Mouse (Mus musculus): Measurements from ENCODE around the gene Zfp821. TPM values are rescaled to one million over a fixed set of nuclear protein-coding genes. Genes with fewer than 3 reads are reported as not detected.

The Zfp821 gene
- total and polyA plus RNA-seq, 3 experiments = 3.4 to 5.2 (median 5.1) TPM

- H3K79me2 ChIP-seq (replicated peaks; ENCODE audit: control insufficient read depth, extremely low read depth, insufficient read depth, poor library complexity, severe bottlenecking) = peaks cover 32% of the 10 kb centered on the region
- no peaks in the 10 kb centered on the region for H3K9me3 ChIP-seq (replicated peaks; ENCODE audit: low read length)
- H3K4me3 ChIP-seq (replicated peaks in 1 of 3; ENCODE audit: low read depth in 2 of 3, low read length in 2 of 3, poor library complexity in 1 of 3) = no peak overlapping the region
- no peak overlapping the region for H3K4me2 ChIP-seq (ENCODE audit: insufficient read depth, low read depth, poor library complexity, severe bottlenecking)
- no peaks in the 10 kb centered on the region for H3K27me3 ChIP-seq (replicated peaks)
- no peak for TF ChIP-seq E2F4 (IDR thresholded peaks at IDR 0.05; ENCODE audit: insufficient replicate concordance, low read depth, low read length)
- no peak for TF ChIP-seq ZNF384 (IDR thresholded peaks at IDR 0.05; ENCODE audit: low read depth, low read length)
- no peak for TF ChIP-seq RAD21 (IDR thresholded peaks at IDR 0.05; ENCODE audit: low read depth, low read length)
- TF ChIP-seq SIN3A (IDR thresholded peaks at IDR 0.05; ENCODE audit: low read length) = no peak
- no peak for TF ChIP-seq ZC3H11A (IDR thresholded peaks at IDR 0.05; ENCODE audit: low read depth, low read length)
- TF ChIP-seq MAFK (IDR thresholded peaks at IDR 0.05; ENCODE audit: insufficient replicate concordance, low read length) = no peak
- TF ChIP-seq RCOR1 (conservative IDR thresholded peaks at IDR 0.05; ENCODE audit: low read depth, low read length) = no peak
- TF ChIP-seq UBTF (IDR thresholded peaks at IDR 0.05; ENCODE audit: low read depth, low read length) = no peak
- no peak for TF ChIP-seq POLR2AphosphoS2 (IDR thresholded peaks at IDR 0.05; ENCODE audit: low read depth, low read length)
- no peak for TF ChIP-seq CHD1 (IDR thresholded peaks at IDR 0.05; ENCODE audit: low read depth, low read length)
- TF ChIP-seq GABPA (IDR thresholded peaks at IDR 0.05; ENCODE audit: insufficient replicate concordance, low read depth, low read length) = no peak
- no peak for TF ChIP-seq ETS1 (conservative IDR thresholded peaks at IDR 0.05; ENCODE audit: low read depth, low read length)
- no peak for TF ChIP-seq TBP (conservative IDR thresholded peaks at IDR 0.05; ENCODE audit: low read depth, low read length)
- no peak for TF ChIP-seq MYC (IDR thresholded peaks at IDR 0.05; ENCODE audit: low read depth, low read length)
- TF ChIP-seq EP300 (IDR thresholded peaks at IDR 0.05; ENCODE audit: low read length) = no peak
- TF ChIP-seq MEF2A (IDR thresholded peaks at IDR 0.05; ENCODE audit: borderline replicate concordance, low read depth, low read length) = no peak
- TF ChIP-seq ELF1 (IDR thresholded peaks at IDR 0.05; ENCODE audit: low read depth, low read length) = no peak
- no peak for TF ChIP-seq MXI1 (IDR thresholded peaks at IDR 0.05; ENCODE audit: low read depth, low read length)
- no peak for TF ChIP-seq BHLHE40 (IDR thresholded peaks at IDR 0.05; ENCODE audit: low read depth, low read length)
- H3K4me1 ChIP-seq (ENCODE audit: control insufficient read depth in 1 of 2, insufficient read depth in 2 of 2) = peaks cover 4 to 7% of the 10 kb centered on the region in 2 experiments
- DNase-seq (ENCODE audit: extremely low read depth) = no peak
- in situ Hi-C loops (cut with MboI; ENCODE audit: low pct_ligation_motif_present, low pct_unique_long_range_greater_than_20kb, low sequenced_read_pairs) (loop anchor here (10.0 kb wide), 1 partner anchor 67 kb away; the partner anchor contains the start of gene Pkd1l3), dilution Hi-C loops (cut with MboI; ENCODE audit: extremely low pct_ligation_motif_present, extremely low pct_unique_long_range_greater_than_20kb, low sequenced_read_pairs) (no loop called here)
- no peak overlapping the region for H3K27ac ChIP-seq (ENCODE audit: insufficient read depth, low read depth)
- peaks cover 56 to 86% of the 10 kb centered on the region in 2 experiments for H3K36me3 ChIP-seq (replicated peaks in 1 of 2; ENCODE audit: control insufficient read depth in 1 of 2, insufficient read depth in 1 of 2, low read length in 1 of 2)
- H3K9ac ChIP-seq (ENCODE audit: insufficient read depth, low read depth) = no peak overlapping the region
Observed at GRCm38 (mm10) chr8:109681535-109681934, 23.8 kb upstream of the Zfp821 start.

GRCm38 (mm10) chr8:109682120-109682519 is 23.2 kb upstream of the Zfp821 start:
- H3K79me2 ChIP-seq (replicated peaks; ENCODE audit: control insufficient read depth, extremely low read depth, insufficient read depth, poor library complexity, severe bottlenecking) = peaks cover 38% of the 10 kb centered on the region
- no peak overlapping the region for H3K9ac ChIP-seq (ENCODE audit: insufficient read depth, low read depth)
- H3K4me2 ChIP-seq (ENCODE audit: insufficient read depth, low read depth, poor library complexity, severe bottlenecking) = no peak overlapping the region
- H3K27me3 ChIP-seq (replicated peaks) = no peaks in the 10 kb centered on the region
- TF ChIP-seq CHD1 (IDR thresholded peaks at IDR 0.05; ENCODE audit: low read depth, low read length) (no peak), HCFC1 (IDR thresholded peaks at IDR 0.05; ENCODE audit: low read depth, low read length) (no peak), NELFE (IDR thresholded peaks at IDR 0.05; ENCODE audit: low read depth, low read length) (no peak)
- H3K4me1 ChIP-seq (ENCODE audit: control insufficient read depth in 1 of 2, insufficient read depth in 2 of 2) = peaks cover 4 to 7% of the 10 kb centered on the region in 2 experiments
- dilution Hi-C loops (cut with MboI; ENCODE audit: extremely low pct_ligation_motif_present, extremely low pct_unique_long_range_greater_than_20kb, low sequenced_read_pairs) (no loop called here), in situ Hi-C loops (cut with MboI; ENCODE audit: low pct_ligation_motif_present, low pct_unique_long_range_greater_than_20kb, low sequenced_read_pairs) (loop anchor here (10.0 kb wide), 1 partner anchor 67 kb away; the partner anchor contains the start of gene Pkd1l3)
- no peak overlapping the region for H3K4me3 ChIP-seq (replicated peaks in 1 of 3; ENCODE audit: low read depth in 2 of 3, low read length in 2 of 3, poor library complexity in 1 of 3)
- no peak for DNase-seq (ENCODE audit: extremely low read depth)
- H3K27ac ChIP-seq (ENCODE audit: insufficient read depth, low read depth) = no peak overlapping the region
- peaks cover 51 to 83% of the 10 kb centered on the region in 2 experiments for H3K36me3 ChIP-seq (replicated peaks in 1 of 2; ENCODE audit: control insufficient read depth in 1 of 2, insufficient read depth in 1 of 2, low read length in 1 of 2)
- no peaks in the 10 kb centered on the region for H3K9me3 ChIP-seq (replicated peaks; ENCODE audit: low read length)

All from CH12.LX (cell line).